Mouse (Mus musculus) limb, embryonic 14.5 days (tissue): ENCODE data around the gene Ppip5k1. TPM values are rescaled to one million over a fixed set of nuclear protein-coding genes. Genes with fewer than 3 reads are reported as not detected.

Experiments used
- ATAC-seq: fragments of 200-750 bp; cut with Nextera tagmentation; 2 replicates; pipeline ENCODE4 v1.8.0; 2017; ENCODE audit warnings: low read depth, moderate number of reproducible peaks, moderate TSS enrichment; ENCODE audit not compliant: low FRiP score
- DNase-seq: peaks from one replicate; pipeline ENCODE4 v3.0.0-alpha.2; 2015; ENCODE audit warnings: low spot score
- H3K27ac ChIP-seq: fragments of 300-500 bp; sonication (generic); replicated peaks from 2 replicates; pipeline ENCODE4 v1.5.1; 2014; ENCODE audit warnings: low read depth, mild to moderate bottlenecking, low read length, moderate library complexity, mixed read lengths
- H3K27me3 ChIP-seq: fragments of 300-500 bp; sonication (generic); 2 replicates; pipeline ENCODE4 v1.6.1; 2014; ENCODE audit warnings: low read length, mixed read lengths; ENCODE audit not compliant: control insufficient read depth, insufficient read depth
- H3K36me3 ChIP-seq: fragments of 300-500 bp; sonication (generic); 2 replicates; pipeline ENCODE4 v1.6.1; 2014; ENCODE audit warnings: mild to moderate bottlenecking, low read length, moderate library complexity, mixed read lengths; ENCODE audit not compliant: control insufficient read depth, insufficient read depth
- H3K4me1 ChIP-seq: fragments of 300-500 bp; sonication (generic); 2 replicates; pipeline ENCODE4 v1.6.1; 2014; ENCODE audit warnings: antibody characterized with exemption, low read length, mixed read lengths; ENCODE audit not compliant: control insufficient read depth, insufficient read depth
- H3K4me2 ChIP-seq: fragments of 300-500 bp; sonication (generic); replicated peaks from 2 replicates; pipeline ENCODE4 v1.6.1; 2014; ENCODE audit warnings: low read depth, mild to moderate bottlenecking, low read length, moderate library complexity; ENCODE audit not compliant: severe bottlenecking
- H3K4me3 ChIP-seq: fragments of 300-500 bp; sonication (generic); replicated peaks from 2 replicates; pipeline ENCODE4 v1.5.1; 2014; ENCODE audit warnings: low read length
- H3K9ac ChIP-seq: fragments of 300-500 bp; sonication (generic); 2 replicates; pipeline ENCODE4 v1.6.1; 2014; ENCODE audit warnings: mild to moderate bottlenecking, low read depth, low read length, moderate library complexity; ENCODE audit not compliant: severe bottlenecking
- H3K9me3 ChIP-seq: fragments of 300-500 bp; sonication (generic); 2 replicates; pipeline ENCODE4 v1.6.1; 2016; ENCODE audit warnings: low read length; ENCODE audit not compliant: control insufficient read depth
- POLR2A ChIP-seq: fragments of 200-500 bp; IDR thresholded peaks from 2 replicates; pipeline ENCODE4 v1.8.0; 2012; ENCODE audit warnings: inconsistent platforms, mild to moderate bottlenecking, moderate library complexity, borderline replicate concordance; ENCODE audit not compliant: insufficient read depth, insufficient read length; ENCODE audit errors: extremely low read depth
- WGBS: fragments of 180-500 bp; shearing (Covaris S2); extraction: QIAGEN DNeasy Blood & Tissue Kit; methylation state at CpG from one replicate; pipeline ENCODE4 v1.1.7; 2014; 5-methylcytosine and 5-hydroxymethylcytosine counted together
- polyA plus RNA-seq, 2 experiments: library from polyadenylated mRNA; depleted of rRNA in 1 of 2; stranded (reverse) in 1 of 2; unstranded in 1 of 2; fragments of >200 nt; fragmentation: Nextera tagmentation in 1 of 2; extraction: Ambion mirVana in 1 of 2; gene quantifications; 2 replicates each; pipeline versions ENCODE4 v1.2.1 to v1.2.3; 2012 to 2014

The Ppip5k1 gene
- polyA plus RNA-seq, 2 experiments = 7.6 to 13.0 TPM

GRCm38 (mm10) chr2:121288901-121289729 lies 66.1 kb downstream of the Ppip5k1 start, which contains the start of gene Map1a:
Gene Map1a, plus strand, starts transcription at chr2:121289600.
- 1% methylated on average over 41 of the region's 48 CpGs for WGBS
- Histone ChIP-seq H3K27me3 (peaks cover 8% of the 10 kb centered on the region; the same call in 1 of the 2 replicates), H3K4me1 (peaks cover 4% of the 10 kb centered on the region), H3K27ac (no peak within 1 kb of the TSS), H3K36me3 (no peaks in the 10 kb centered on the region), H3K9ac (peak within 1 kb of the TSS; percentile 13; the same call in 1 of the 2 replicates), H3K4me2 (peak within 1 kb of the TSS; percentile 76), H3K4me3 (peak within 1 kb of the TSS; percentile 48), H3K9me3 (no peaks in the 10 kb centered on the region)
- DNase-seq (peak; percentile 96), ATAC-seq (peak; percentile 99)
- TF ChIP-seq POLR2A = no peak

- H3K9me3 ChIP-seq = no peaks in the 10 kb centered on the region
- WGBS = 77% methylated on average over 2 of the region's 2 CpGs
- H3K4me3 ChIP-seq = no peak overlapping the region
- ATAC-seq (no peak), DNase-seq (no peak)
- H3K4me2 ChIP-seq = no peak overlapping the region
- peaks cover 4% of the 10 kb centered on the region; the same call in 1 of the 2 replicates for H3K4me1 ChIP-seq
- H3K27ac ChIP-seq = no peak overlapping the region
- H3K27me3 ChIP-seq = peaks cover 8% of the 10 kb centered on the region; the same call in 1 of the 2 replicates
- H3K9ac ChIP-seq = no peak overlapping the region
- no peaks in the 10 kb centered on the region for H3K36me3 ChIP-seq
- no peak for TF ChIP-seq POLR2A
These were observed 67.3 kb downstream of the Ppip5k1 start for GRCm38 (mm10) chr2:121287850-121288249.

GRCm38 (mm10) chr2:121271928-121272516 lies 83.2 kb downstream of the Ppip5k1 start:
- 23% methylated on average over 4 of the region's 4 CpGs for WGBS
- DNase-seq = no peak
- Histone ChIP-seq H3K9me3 (no peaks in the 10 kb centered on the region), H3K27me3 (no peaks in the 10 kb centered on the region), H3K36me3 (peaks cover 32% of the 10 kb centered on the region), H3K4me2 (peak overlapping the region; percentile 55), H3K9ac (no peak overlapping the region; the same call in 1 of the 2 replicates), H3K27ac (no peak overlapping the region), H3K4me3 (peak overlapping the region; percentile 59; the same call in 1 of the 2 replicates), H3K4me1 (peaks cover 5% of the 10 kb centered on the region; the same call in 1 of the 2 replicates)
- TF ChIP-seq POLR2A = no peak
- no peak for ATAC-seq

DNA sequence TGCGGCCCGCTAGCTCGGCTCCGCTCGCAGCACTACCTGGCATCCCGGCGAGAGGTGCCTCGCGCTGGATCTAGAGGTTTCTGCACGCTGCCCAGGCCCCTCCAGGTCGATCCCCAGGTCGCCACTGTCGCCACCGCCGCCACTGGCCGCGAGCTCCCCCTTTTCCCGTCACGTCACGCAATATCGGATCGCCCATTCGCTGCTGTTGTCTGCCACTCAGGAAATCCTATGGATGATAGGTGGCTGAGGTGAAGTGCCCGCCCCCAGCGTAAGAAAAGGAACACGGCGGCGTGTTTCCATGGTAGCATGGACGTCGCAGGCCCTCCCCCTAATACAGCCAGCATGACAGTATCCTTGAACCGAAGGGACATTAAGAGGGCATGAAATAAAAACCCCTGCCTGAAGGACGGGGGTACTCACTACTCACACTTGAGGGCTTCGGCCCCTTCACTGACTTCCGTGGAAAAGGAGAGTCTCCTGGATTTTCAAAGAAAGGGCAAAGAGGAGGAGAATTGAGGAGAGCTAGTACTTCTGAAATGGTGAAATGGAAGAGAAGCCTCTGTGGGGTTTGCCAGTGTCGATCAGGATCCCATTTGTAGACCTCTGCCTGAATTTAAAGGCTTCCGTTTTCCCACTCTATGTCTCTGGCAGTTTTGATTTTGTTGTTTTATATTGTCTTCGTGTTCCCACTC lies 83.8 kb downstream of the Ppip5k1 start, which contains the start of gene Trp53bp1:
TSS of gene Trp53bp1 (minus strand) at position 172 of the 692 bp plus-strand sequence.
- no peaks in the 10 kb centered on the region for H3K9me3 ChIP-seq
- H3K9ac ChIP-seq = peak within 1 kb of the TSS; percentile 66
- H3K4me3 ChIP-seq = peak within 1 kb of the TSS; percentile 59
- H3K27ac ChIP-seq = peak within 1 kb of the TSS; percentile 68
- WGBS = 1% methylated on average over 26 of the region's 37 CpGs
- H3K27me3 ChIP-seq = no peaks in the 10 kb centered on the region
- ATAC-seq (peak; percentile 99), DNase-seq (peak; percentile 95)
- TF ChIP-seq POLR2A = peak; percentile 62; the same call in 1 of the 2 replicates
- H3K4me2 ChIP-seq = peak within 1 kb of the TSS; percentile 56
- H3K36me3 ChIP-seq = peaks cover 36% of the 10 kb centered on the region
- peaks cover 5% of the 10 kb centered on the region; the same call in 1 of the 2 replicates for H3K4me1 ChIP-seq
